Mouse (Mus musculus): ENCODE data around the gene Rspry1.

Rspry1 gene

GRCm38 (mm10) chr8:94601607-94602385 is at the start of gene Rspry1, which contains the start of gene Fam192a:
Gene Rspry1, plus strand, starts transcription at chr8:94601937.
Gene Fam192a, minus strand, starts transcription at chr8:94601997.
- peak; percentile 98 to 99 for DNase-seq

GRCm38 (mm10) chr8:94552696-94553095 is 49.0 kb upstream of the Rspry1 start:
- DNase-seq, result no peak

DNA sequence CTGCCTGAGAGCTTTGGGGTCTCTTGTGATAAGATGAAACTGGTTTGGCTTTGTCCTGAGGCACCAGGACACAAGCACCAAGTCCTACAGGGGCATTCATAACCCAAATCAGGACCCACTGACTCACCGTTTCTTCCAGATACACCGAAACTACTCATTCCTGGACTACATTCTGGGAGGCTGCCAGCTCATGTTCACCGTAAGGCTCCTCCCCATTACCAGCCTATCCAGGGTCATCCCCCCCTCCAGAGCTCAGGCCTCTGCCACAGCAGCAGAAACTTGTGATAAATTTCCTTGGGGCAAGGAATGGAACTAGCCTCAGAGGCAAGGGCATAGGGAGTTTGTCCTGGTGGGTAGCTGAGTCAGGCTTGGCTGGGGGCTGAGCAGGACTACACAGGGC is 44.5 kb upstream of the Rspry1 start:
- no peak for DNase-seq

- DNase-seq, result no peak
These were observed 40.5 kb upstream of the Rspry1 start for GRCm38 (mm10) chr8:94561256-94561655.

GRCm38 (mm10) chr8:94564421-94564820 is 37.3 kb upstream of the Rspry1 start:
- no peak for DNase-seq

GRCm38 (mm10) chr8:94566033-94566432 is 35.7 kb upstream of the Rspry1 start:
- DNase-seq, result no peak

DNA sequence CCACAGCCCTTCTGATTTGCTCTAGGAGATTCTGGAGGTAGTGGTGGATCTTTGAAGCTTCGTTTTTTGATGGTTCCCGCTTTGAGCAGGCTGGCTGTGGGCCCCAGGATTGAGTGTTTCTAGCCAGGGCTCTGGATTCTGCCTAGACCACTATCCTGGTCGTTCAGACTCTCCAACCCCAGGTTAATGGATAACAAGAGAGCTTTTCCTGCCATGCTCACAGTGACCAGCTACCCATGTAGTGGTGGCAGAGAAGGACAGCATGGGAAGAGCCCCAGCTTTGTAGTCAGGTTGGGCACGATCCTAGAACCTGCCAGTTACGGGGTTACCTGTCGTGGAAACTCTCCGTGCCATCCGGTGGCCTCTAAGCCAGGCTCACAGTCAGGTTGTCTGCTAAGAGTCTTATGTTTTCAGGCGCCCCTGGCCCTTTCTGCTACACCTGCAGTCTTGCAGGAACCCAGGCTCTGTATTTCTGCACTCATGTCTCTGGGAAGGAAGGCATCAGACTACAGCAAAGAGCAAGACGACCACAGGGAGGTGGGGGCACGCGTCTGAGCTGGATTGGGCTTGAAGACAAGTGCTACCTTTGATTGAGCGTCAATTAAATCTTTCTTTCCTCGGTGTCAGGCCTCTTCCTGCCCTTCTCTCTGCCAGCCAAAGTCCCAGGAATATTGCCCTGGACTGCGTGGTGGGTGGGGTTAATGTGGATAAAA is 35.1 kb upstream of the Rspry1 start:
- DNase-seq, result no peak

DNA sequence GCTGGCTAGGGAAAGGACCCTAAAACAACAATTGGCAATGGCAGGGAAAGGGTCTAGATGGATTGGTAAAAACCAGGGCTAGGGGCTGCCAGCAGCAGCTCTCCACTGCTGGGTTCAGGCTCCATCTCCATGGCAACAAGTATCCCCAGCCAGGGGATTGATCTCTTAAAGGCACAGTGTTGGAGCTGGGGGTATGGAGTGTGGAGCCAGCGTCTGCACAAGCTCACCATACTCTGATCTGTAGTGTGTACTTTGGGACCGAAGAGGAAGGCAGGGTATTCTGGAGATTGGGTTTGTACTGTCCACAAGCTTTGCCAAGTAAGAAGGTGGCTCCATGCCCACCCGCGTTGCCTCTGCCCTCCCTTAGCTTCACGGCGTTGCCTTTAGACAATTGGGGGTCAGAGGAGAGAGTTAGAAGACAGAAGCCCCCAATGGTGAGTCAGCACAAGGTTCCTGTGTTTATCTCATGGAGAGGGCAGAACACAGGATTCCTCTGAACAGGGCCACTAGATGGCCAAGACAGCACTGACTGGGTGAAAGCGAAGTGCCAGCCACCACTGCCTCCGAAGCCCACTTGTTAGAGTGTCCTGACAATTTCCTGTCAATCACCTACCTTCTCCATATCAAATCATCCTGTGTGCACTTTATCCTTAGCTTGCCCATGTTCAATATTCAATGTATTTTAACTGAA is 34.4 kb upstream of the Rspry1 start:
- DNase-seq, result no peak

- no peak for DNase-seq
These were observed 33.6 kb upstream of the Rspry1 start for GRCm38 (mm10) chr8:94568098-94568497.

- DNase-seq, result no peak
These were observed 32.3 kb upstream of the Rspry1 start for GRCm38 (mm10) chr8:94569419-94569818.

DNA sequence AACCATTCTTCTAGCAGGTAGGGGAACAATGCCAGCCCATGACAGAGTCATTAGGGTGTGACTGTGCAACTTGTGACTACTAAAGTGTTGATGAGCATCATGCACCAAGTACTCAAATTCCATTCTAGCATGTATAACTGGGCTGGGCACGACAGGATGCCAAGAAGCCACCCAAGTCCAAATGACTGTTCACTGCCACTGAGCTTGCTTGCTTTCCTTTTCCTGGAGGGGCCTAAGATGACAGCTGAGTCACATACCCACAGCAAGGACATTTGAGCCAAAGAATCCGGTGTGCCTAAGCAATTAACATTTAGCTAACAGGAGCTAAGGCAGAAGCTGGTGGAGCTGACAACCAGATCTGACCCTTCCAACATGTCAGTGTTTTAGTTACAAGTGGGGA is 29.8 kb upstream of the Rspry1 start:
- no peak for DNase-seq

GRCm38 (mm10) chr8:94574159-94574907 is 27.4 kb upstream of the Rspry1 start:
- DNase-seq, result no peak

GRCm38 (mm10) chr8:94575148-94575547 is 26.6 kb upstream of the Rspry1 start:
- DNase-seq, result no peak

- DNase-seq, result no peak
These were observed 19.8 kb upstream of the Rspry1 start for GRCm38 (mm10) chr8:94581820-94582483.

- DNase-seq, result no peak
These were observed 19.2 kb upstream of the Rspry1 start for GRCm38 (mm10) chr8:94582569-94582968.

DNA sequence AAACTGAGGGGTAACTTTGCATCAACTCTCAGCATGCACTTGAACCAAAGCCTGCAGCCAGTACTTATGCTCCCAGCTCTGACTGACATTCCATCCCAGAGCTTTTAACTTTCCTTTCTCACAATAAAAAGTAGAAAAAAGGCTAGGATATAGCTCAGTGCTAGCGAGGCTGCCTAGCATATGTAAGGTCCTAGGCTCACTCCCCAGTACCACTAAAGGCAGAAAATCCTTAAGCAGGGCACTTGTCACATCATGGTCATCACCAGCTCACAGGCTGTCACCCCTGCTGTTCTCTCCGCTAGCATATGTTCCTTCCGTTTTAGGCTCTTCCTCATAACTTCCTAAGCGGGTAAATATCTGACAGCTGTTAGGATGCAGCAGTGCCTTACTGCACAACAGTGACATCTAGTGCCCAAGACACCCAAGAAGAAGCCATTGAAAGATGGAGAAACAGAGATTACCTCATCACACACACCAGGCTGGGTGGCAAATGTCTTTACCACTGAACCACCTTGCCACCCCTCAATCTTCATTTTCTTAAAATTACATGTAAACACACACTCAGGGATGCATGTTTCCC is 17.4 kb upstream of the Rspry1 start:
- DNase-seq, result peak in 1 of 2 experiments; percentile 11

DNA sequence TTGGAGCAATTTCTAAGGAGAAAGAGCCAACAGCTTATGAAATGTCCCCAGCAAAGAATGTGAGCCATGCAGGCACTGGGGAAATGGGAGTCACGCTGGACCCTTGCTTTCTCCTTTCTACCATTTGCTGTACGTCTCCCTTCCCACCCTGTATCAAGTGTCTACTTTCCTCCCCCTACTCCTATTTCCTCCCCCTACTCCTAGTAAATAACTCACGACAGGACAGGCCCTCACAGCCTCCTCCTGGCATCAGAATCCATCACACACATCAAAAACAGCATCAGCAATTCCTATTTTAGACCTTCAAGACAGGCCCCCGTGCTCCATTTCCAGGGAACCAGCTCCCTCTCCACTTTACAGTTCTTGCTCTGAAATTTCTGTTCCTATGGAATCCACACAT is 10.0 kb upstream of the Rspry1 start:
- DNase-seq, result no peak

DNA sequence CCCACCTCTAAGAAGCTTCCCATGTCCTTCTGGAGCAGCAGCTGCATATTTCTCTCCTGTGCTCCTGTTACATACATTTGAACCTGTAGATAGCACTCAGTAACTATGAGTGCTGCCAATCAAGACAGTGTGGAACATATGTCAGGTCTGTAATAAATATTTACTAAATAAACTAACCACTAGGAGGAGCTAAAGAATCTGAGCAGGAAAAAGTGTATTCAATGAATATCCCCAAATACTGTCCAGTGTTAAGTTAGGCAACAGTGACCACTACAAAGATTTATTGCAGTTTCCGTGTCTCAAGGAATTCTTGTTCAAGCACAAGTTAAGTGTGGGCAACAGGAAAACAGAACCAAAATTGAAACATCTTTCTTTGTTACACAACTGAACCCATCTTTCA is 7.5 kb upstream of the Rspry1 start:
- no peak for DNase-seq

DNA sequence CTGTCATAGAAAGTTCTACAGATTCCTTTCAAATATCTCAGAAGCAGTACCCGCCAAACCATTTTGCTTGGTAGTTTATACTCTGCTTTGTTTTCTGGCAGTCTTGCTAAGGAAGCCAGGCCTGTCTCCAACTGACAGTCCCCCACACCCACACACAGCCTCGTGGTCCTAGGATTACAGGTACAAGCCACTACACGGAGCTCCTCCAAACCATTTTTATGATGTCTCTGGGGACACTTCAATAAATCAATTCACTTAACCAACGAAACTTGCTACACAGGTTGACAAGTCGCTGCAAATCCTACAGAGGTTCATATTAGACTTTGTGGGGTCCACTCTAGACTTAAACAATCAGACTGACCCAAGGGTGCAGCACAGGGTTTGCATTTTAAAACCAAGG is 1.3 kb upstream of the Rspry1 start:
- no peak for DNase-seq

- DNase-seq, result peak in 1 of 2 experiments; percentile 50
These were observed 617 bp upstream of the Rspry1 start for GRCm38 (mm10) chr8:94601034-94601606.

DNA sequence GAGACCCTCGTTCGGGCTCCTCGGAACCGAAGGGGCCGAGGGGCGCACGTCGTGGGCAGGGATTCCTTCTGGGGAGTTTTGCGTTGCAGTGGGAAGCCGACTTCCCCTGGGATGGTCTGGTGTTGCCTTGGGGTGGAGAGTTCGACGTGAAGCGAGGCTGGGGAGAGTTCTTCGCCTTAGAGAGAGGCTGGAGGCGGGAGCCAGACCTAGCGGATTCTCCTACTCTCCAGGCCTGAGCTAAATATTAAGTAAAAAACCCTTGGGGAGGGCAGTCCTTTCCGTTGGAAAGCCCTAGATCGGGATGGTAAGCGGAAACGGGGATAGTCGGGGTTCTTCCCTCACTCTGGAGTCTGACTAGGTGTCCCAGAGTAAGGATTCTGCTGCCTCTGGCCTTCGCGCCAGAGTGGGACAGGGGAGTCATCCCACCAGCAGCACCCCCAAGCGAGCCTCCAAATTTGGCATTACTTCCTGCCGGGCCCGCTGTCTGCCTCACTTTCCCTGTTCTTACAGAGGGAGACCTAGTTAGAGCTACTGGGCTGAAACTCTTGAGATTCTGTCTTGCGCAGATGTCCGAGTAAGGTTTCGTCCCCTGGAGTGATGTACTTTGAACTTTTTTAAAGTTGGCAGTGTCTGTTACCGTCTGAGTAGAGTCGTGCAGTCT is 864 bp downstream of the Rspry1 start:
- DNase-seq, result peak; percentile 30 to 46
